Comparison of ENCODE assay signal across 9 mouse cellular contexts in genomic region chr15:99704041-99704681, GRCm38 (mm10). TPM values are rescaled to one million over a fixed set of nuclear protein-coding genes. Genes with fewer than 3 reads are reported as not detected.
A peak's percentile ranks its signal among the peaks of the same experiment; 100 is the strongest.
DNase-seq lines count a peak whose midpoint lies in the region; ATAC-seq and TF ChIP-seq lines count a peak whose summit lies in the region.
"Had no signal": no experiment of that assay in that cellular context is flagged by ENCODE, and none has a peak within 500 bp of the region (broad histone marks: within the 10 kb centered on the region; RNA-seq: fewer than 3 reads in every experiment).

No protein-coding gene starts in this region.

- TF ChIP-seq CTCF in testis, adult 2 months (IDR thresholded peaks at IDR 0.05; ENCODE audit: control insufficient read depth, insufficient read depth, insufficient replicate concordance, low read depth, low read length) = no peak
- no peak for TF ChIP-seq CTCF in midbrain, postnatal 0 days (IDR thresholded peaks at IDR 0.05)

- H3K36me3 ChIP-seq in testis, adult 2 months (ENCODE audit: control insufficient read depth, insufficient read depth, low read length) = peaks cover 3% of the 10 kb centered on the region
- peaks cover 30% of the 10 kb centered on the region for H3K36me3 ChIP-seq in midbrain, postnatal 0 days (ENCODE audit: insufficient read depth, low read length)

- H3K4me1 ChIP-seq in testis, adult 2 months (ENCODE audit: control insufficient read depth, insufficient read depth, low read length) = peaks cover 14% of the 10 kb centered on the region
- H3K4me1 ChIP-seq in midbrain, postnatal 0 days (ENCODE audit: insufficient read depth, low read length) = peaks cover 15% of the 10 kb centered on the region

- no peaks in the 10 kb centered on the region for H3K9me3 ChIP-seq in midbrain, postnatal 0 days (ENCODE audit: low read length)
- H3K9me3 ChIP-seq: liver, embryonic 15.5 days had no signal

- peak overlapping the region; percentile 98 for H3K9ac ChIP-seq in midbrain, postnatal 0 days (replicated peaks; ENCODE audit: low read length, poor library complexity, severe bottlenecking)
- H3K9ac ChIP-seq: liver, embryonic 15.5 days had no signal

- ATAC-seq in midbrain, postnatal 0 days (ENCODE audit: low FRiP score) = no peak
- no peak for ATAC-seq in activated CD4-positive, CD25-positive, alpha-beta regulatory T cell, adult 4 months

- no peak for TF ChIP-seq POLR2A in testis, adult 2 months (IDR thresholded peaks at IDR 0.05; ENCODE audit: control insufficient read depth, low read depth, low read length)

- peak overlapping the region; percentile 84 for H3K4me2 ChIP-seq in midbrain, postnatal 0 days (ENCODE audit: low read depth, low read length, poor library complexity, severe bottlenecking)
- H3K4me2 ChIP-seq: liver, embryonic 15.5 days had no signal

- 16% methylated on average over 23 of the region's 23 CpGs for WGBS in midbrain, postnatal 0 days

- DNase-seq in adrenal gland, adult (ENCODE audit: inconsistent age in 2 of 2, low spot score in 1 of 2) = peak; percentile 80 to 90
- no peak for DNase-seq in adrenal gland, postnatal 4 days (ENCODE audit: low spot score in 2 of 2)
- no peak for DNase-seq in testis, postnatal 14 days (ENCODE audit: low spot score)
- peak; percentile 79 for DNase-seq in kidney, adult 11 months
- no peak for DNase-seq in midbrain, postnatal 0 days (ENCODE audit: low spot score)
- DNase-seq in thymus, postnatal 0 days (ENCODE audit: low spot score) = no peak

- H3K27me3 ChIP-seq in testis, adult 2 months (ENCODE audit: control insufficient read depth, insufficient read depth, low read length) = no peaks in the 10 kb centered on the region
- no peaks in the 10 kb centered on the region for H3K27me3 ChIP-seq in midbrain, postnatal 0 days (ENCODE audit: insufficient read depth, low read length)
- H3K27me3 ChIP-seq: liver, embryonic 15.5 days had no signal

- H3K27ac ChIP-seq in testis, adult 2 months (ENCODE audit: control insufficient read depth, insufficient read depth, low read depth, low read length) = peak overlapping the region; percentile 66
- H3K27ac ChIP-seq in midbrain, postnatal 0 days (ENCODE audit: low read depth, low read length) = peak overlapping the region; percentile 19; the same call in 1 of the 2 replicates
- H3K27ac ChIP-seq: liver, embryonic 15.5 days had no signal

- H3K4me3 ChIP-seq in testis, adult 2 months (ENCODE audit: control insufficient read depth, low read depth, low read length) = no peak overlapping the region
- H3K4me3 ChIP-seq in midbrain, postnatal 0 days (ENCODE audit: low read depth, low read length) = peak overlapping the region; percentile 93
- H3K4me3 ChIP-seq: liver, embryonic 15.5 days had no signal

RNA-seq across cellular contexts. Expression of gene Gm17349, which starts 1.1 kb away (rescaled TPM):
- total RNA-seq in adrenal gland, postnatal 4 days (2021) = 10 to 100 TPM; 34.8 to 45.6 TPM
- not detected in 2 replicates for polyA plus RNA-seq in testis, adult 2 months (2012; rRNA removed)
- total RNA-seq in midbrain, postnatal 0 days (2014; rRNA removed) = not detected in 2 replicates
- not detected in 2 replicates for polyA plus RNA-seq in midbrain, postnatal 0 days (2015; fragmentation: Nextera tagmentation; extraction: Ambion mirVana)
- not detected for polyA plus RNA-seq in activated CD4-positive, CD25-positive, alpha-beta regulatory T cell, adult 4 months (2017; shearing (Covaris generic))
- polyA plus RNA-seq in thymus, postnatal 0 days (2015; fragmentation: Nextera tagmentation; extraction: Ambion mirVana) = not detected in 2 replicates
- polyA plus RNA-seq: liver, embryonic 15.5 days had no signal

RNA-seq across cellular contexts. Expression of gene Smarcd1, which starts 2.2 kb away (rescaled TPM):
- 100 to 1,000 TPM in 1 of 2 experiments, 10 to 100 TPM in 1; 94.9 to 103 TPM for total RNA-seq in adrenal gland, postnatal 4 days (2021)
- polyA plus RNA-seq in testis, adult 2 months (2012; rRNA removed) = 26.3 and 30.9 TPM in 2 replicates
- total RNA-seq in midbrain, postnatal 0 days (2014; rRNA removed) = 83.0 and 93.0 TPM in 2 replicates
- 77.7 and 92.2 TPM in 2 replicates for polyA plus RNA-seq in midbrain, postnatal 0 days (2015; fragmentation: Nextera tagmentation; extraction: Ambion mirVana)
- 10 to 100 TPM in 1 of 2 experiments, 1 to 10 TPM in 1; 8.6 to 10.8 TPM for polyA plus RNA-seq in activated CD4-positive, CD25-positive, alpha-beta regulatory T cell, adult 4 months (2017; shearing (Covaris generic))
- 36.3 and 41.1 TPM in 2 replicates for polyA plus RNA-seq in thymus, postnatal 0 days (2015; fragmentation: Nextera tagmentation; extraction: Ambion mirVana)

RNA-seq across cellular contexts. Expression of gene Gpd1, which starts 13.2 kb away (rescaled TPM):
- total RNA-seq in adrenal gland, postnatal 4 days (2021) = 100 to 1,000 TPM; 259 to 304 TPM
- 16.6 and 16.9 TPM in 2 replicates for polyA plus RNA-seq in testis, adult 2 months (2012; rRNA removed)
- total RNA-seq in midbrain, postnatal 0 days (2014; rRNA removed) = 2.8 and 3.3 TPM in 2 replicates
- 1.1 and 1.2 TPM in 2 replicates for polyA plus RNA-seq in midbrain, postnatal 0 days (2015; fragmentation: Nextera tagmentation; extraction: Ambion mirVana)
- polyA plus RNA-seq in activated CD4-positive, CD25-positive, alpha-beta regulatory T cell, adult 4 months (2017; shearing (Covaris generic)) = under 1 TPM; 0.16 to 0.60 TPM
- polyA plus RNA-seq in thymus, postnatal 0 days (2015; fragmentation: Nextera tagmentation; extraction: Ambion mirVana) = 0.30 and 1.8 TPM in 2 replicates

RNA-seq across cellular contexts. Expression of gene Cox14, which starts 21.3 kb away (rescaled TPM):
- total RNA-seq in adrenal gland, postnatal 4 days (2021) = 100 to 1,000 TPM; 171 to 192 TPM
- 50.5 and 51.6 TPM in 2 replicates for polyA plus RNA-seq in testis, adult 2 months (2012; rRNA removed)
- total RNA-seq in midbrain, postnatal 0 days (2014; rRNA removed) = 60.9 and 67.2 TPM in 2 replicates
- 165 and 180 TPM in 2 replicates for polyA plus RNA-seq in midbrain, postnatal 0 days (2015; fragmentation: Nextera tagmentation; extraction: Ambion mirVana)
- polyA plus RNA-seq in activated CD4-positive, CD25-positive, alpha-beta regulatory T cell, adult 4 months (2017; shearing (Covaris generic)) = 100 to 1,000 TPM; 152 to 189 TPM
- 241 and 259 TPM in 2 replicates for polyA plus RNA-seq in thymus, postnatal 0 days (2015; fragmentation: Nextera tagmentation; extraction: Ambion mirVana)

RNA-seq across cellular contexts. Expression of gene Asic1, which starts 34.0 kb away (rescaled TPM):
- 1 to 10 TPM; 1.4 to 1.5 TPM for total RNA-seq in adrenal gland, postnatal 4 days (2021)
- 0.07 and 0.16 TPM in 2 replicates for polyA plus RNA-seq in testis, adult 2 months (2012; rRNA removed)
- 138 and 150 TPM in 2 replicates for total RNA-seq in midbrain, postnatal 0 days (2014; rRNA removed)
- polyA plus RNA-seq in midbrain, postnatal 0 days (2015; fragmentation: Nextera tagmentation; extraction: Ambion mirVana) = 37.3 and 42.1 TPM in 2 replicates
- under 1 TPM; 0.22 to 0.32 TPM for polyA plus RNA-seq in activated CD4-positive, CD25-positive, alpha-beta regulatory T cell, adult 4 months (2017; shearing (Covaris generic))
- polyA plus RNA-seq in thymus, postnatal 0 days (2015; fragmentation: Nextera tagmentation; extraction: Ambion mirVana) = 0.94 and 1.1 TPM in 2 replicates

Comparison
In these comparisons a context has a peak if more than half of its experiments do, and no peak if none do; other contexts are left out.
1. DNase-seq: peak in adrenal gland, adult (2 of 2) and kidney, adult 11 months (single experiment); none in adrenal gland, postnatal 4 days (0 of 2), testis, postnatal 14 days (single experiment), midbrain, postnatal 0 days (single experiment) and thymus, postnatal 0 days (single experiment).